Mouse (Mus musculus) cortical plate, adult 2 months (tissue): Measurements from ENCODE around the gene Syne2. TPM values are rescaled to one million over a fixed set of nuclear protein-coding genes. Genes with fewer than 3 reads are reported as not detected.

Source experiments
- H3K27ac ChIP-seq: fragments of 200-500 bp; 2 replicates; pipeline ENCODE4 v1.5.1; 2012; ENCODE audit warnings: low read length, control low read depth, inconsistent platforms; ENCODE audit not compliant: insufficient read depth
- H3K4me1 ChIP-seq: fragments of 200-500 bp; 2 replicates; pipeline ENCODE4 v1.6.1; 2011; ENCODE audit warnings: low read length; ENCODE audit not compliant: control insufficient read depth, insufficient read depth
- H3K4me3 ChIP-seq: fragments of 200-500 bp; 2 replicates; pipeline ENCODE4 v1.5.1; 2011; ENCODE audit warnings: mild to moderate bottlenecking, low read length, control low read depth; ENCODE audit not compliant: insufficient read depth
- CTCF ChIP-seq: fragments of 200-500 bp; IDR thresholded peaks from 2 replicates; pipeline ENCODE4 v1.5.1; 2011; ENCODE audit warnings: mild to moderate bottlenecking, control low read depth, low read length; ENCODE audit not compliant: insufficient read depth; ENCODE audit errors: extremely low read depth
- POLR2A ChIP-seq: fragments of 200-500 bp; IDR thresholded peaks from 2 replicates; pipeline ENCODE4 v1.6.1; 2011; ENCODE audit warnings: mild to moderate bottlenecking, low read length, control low read depth; ENCODE audit not compliant: insufficient read depth; ENCODE audit errors: extremely low read depth
- polyA plus RNA-seq: library from polyadenylated mRNA; depleted of rRNA; stranded (reverse); fragments of >200 nt; gene quantifications from 2 replicates; pipeline ENCODE4 v1.2.3, GENCODE M21; 2012

Syne2 gene
- polyA plus RNA-seq, 1 experiment, result 20.6 TPM

GRCm38 (mm10) chr12:75859936-75860335 is 42.0 kb downstream of the Syne2 start:
- no peak for TF ChIP-seq CTCF
- TF ChIP-seq POLR2A, result no peak
- Histone ChIP-seq H3K4me1 (no peaks in the 10 kb centered on the region), H3K27ac (0 out of 2 replicates have a peak overlapping the region, but pooled peaks have one; percentile 5), H3K4me3 (no peak overlapping the region)

- Histone ChIP-seq H3K4me3 (no peak overlapping the region), H3K27ac (no peak overlapping the region), H3K4me1 (no peaks in the 10 kb centered on the region)
- TF ChIP-seq POLR2A, result no peak
- TF ChIP-seq CTCF, result no peak
Observed at GRCm38 (mm10) chr12:75860843-75861242, 42.9 kb downstream of the Syne2 start.

GRCm38 (mm10) chr12:75865166-75865565 is 47.2 kb downstream of the Syne2 start:
- Histone ChIP-seq H3K27ac (no peak overlapping the region), H3K4me3 (no peak overlapping the region), H3K4me1 (no peaks in the 10 kb centered on the region)
- no peak for TF ChIP-seq POLR2A
- TF ChIP-seq CTCF, result no peak

GRCm38 (mm10) chr12:75866419-75867373 is 48.8 kb downstream of the Syne2 start:
- H3K27ac ChIP-seq, result no peak overlapping the region
- TF ChIP-seq CTCF, result no peak
- TF ChIP-seq POLR2A, result no peak
- H3K4me1 ChIP-seq, result no peaks in the 10 kb centered on the region
- H3K4me3 ChIP-seq, result no peak overlapping the region

- H3K4me3 ChIP-seq, result no peak overlapping the region
- no peaks in the 10 kb centered on the region for H3K4me1 ChIP-seq
- TF ChIP-seq POLR2A (no peak), CTCF (no peak)
- no peak overlapping the region for H3K27ac ChIP-seq
Observed at GRCm38 (mm10) chr12:75873546-75874235, 55.8 kb downstream of the Syne2 start.

- no peaks in the 10 kb centered on the region for H3K4me1 ChIP-seq
- H3K27ac ChIP-seq, result no peak overlapping the region
- TF ChIP-seq CTCF (no peak), POLR2A (no peak)
- no peak overlapping the region for H3K4me3 ChIP-seq
Observed at GRCm38 (mm10) chr12:75874287-75874994, 56.5 kb downstream of the Syne2 start.

- H3K4me3 ChIP-seq, result no peak overlapping the region
- no peak overlapping the region for H3K27ac ChIP-seq
- no peaks in the 10 kb centered on the region for H3K4me1 ChIP-seq
- TF ChIP-seq POLR2A (no peak), CTCF (no peak)
Observed at GRCm38 (mm10) chr12:75879636-75880317, 61.8 kb downstream of the Syne2 start.

GRCm38 (mm10) chr12:75881554-75881953 is 63.6 kb downstream of the Syne2 start:
- TF ChIP-seq POLR2A, result no peak
- no peak for TF ChIP-seq CTCF
- Histone ChIP-seq H3K4me3 (no peak overlapping the region), H3K27ac (no peak overlapping the region), H3K4me1 (no peaks in the 10 kb centered on the region)

- no peak for TF ChIP-seq POLR2A
- TF ChIP-seq CTCF, result no peak
- H3K4me3 ChIP-seq, result no peak overlapping the region
- no peaks in the 10 kb centered on the region for H3K4me1 ChIP-seq
- no peak overlapping the region for H3K27ac ChIP-seq
Observed at GRCm38 (mm10) chr12:75886161-75886560, 68.2 kb downstream of the Syne2 start.
